Mouse (Mus musculus) kidney, postnatal 4 days (tissue): ENCODE measurements at regions not wholly inside any gene's neighbourhood (a gene's known extent, or its start where the extent isn't known, plus 50 kb on each side); places are given as distances from the start of the nearest gene placed in this dataset.
A peak's percentile ranks its signal among the peaks of the same experiment; 100 is the strongest.

Experiments
- DNase-seq, 2 experiments: peaks; one replicate each; pipeline ENCODE4 v3.0.0; 2021; ENCODE audit warnings: mixed read lengths in 2 of 2

- peak in 1 of 2 experiments; percentile 16 for DNase-seq
Observed at GRCm38 (mm10) chr15:62465026-62465839, 1379.7 kb downstream of the Gsdmc2 start.

DNA sequence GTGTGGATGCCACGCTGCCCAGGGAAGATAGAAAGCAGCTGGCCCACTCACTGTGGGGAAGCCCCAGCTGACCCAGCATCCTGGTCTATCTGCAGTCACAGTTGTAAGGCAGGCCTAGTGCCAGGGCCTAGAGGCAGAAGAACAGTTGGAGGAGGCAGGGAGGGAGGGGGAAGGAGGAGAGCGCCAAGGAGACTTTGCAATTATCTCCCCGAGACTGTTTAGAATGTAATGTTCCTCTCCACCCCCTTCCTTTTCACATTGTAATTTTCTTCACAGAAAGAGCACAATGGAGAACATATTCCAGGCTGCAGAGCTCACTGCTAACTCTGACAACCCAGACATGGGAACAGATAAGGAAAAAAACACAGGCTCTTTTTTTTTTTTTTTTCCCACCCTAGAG is 1382.3 kb downstream of the Gsdmc2 start:
- DNase-seq, result peak; percentile 19

DNA sequence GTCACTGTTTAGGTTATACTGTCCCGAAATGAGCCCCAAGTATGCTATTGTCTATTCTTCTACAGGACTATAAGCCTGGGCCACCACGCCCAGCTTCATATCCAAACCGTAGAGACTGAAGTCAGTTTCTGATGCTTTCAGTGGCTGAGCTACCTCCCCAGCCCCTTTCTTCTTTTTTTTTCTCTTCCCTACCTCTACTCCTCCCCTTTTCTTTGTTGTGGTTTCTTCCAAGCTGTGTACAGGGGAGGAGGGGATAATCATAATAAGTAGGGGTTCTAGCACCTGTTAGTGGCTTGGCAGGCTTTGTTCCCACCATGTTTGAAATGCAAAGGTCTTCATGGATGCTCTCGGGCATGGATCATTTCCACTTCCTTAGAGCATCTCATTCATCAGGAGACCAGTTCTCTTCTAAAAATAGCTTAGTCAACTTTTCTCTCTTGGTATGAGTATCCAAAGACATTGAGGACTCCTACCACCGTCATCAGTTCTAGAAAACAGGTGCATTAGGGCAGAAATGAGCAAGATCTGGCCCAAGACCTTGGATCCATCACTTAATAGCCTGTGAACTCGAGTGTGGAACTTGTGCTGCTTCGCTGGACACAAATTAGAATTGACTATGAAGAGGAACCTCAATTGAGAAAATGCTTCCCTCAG is 1383.5 kb downstream of the Gsdmc2 start:
- DNase-seq, result no peak

DNA sequence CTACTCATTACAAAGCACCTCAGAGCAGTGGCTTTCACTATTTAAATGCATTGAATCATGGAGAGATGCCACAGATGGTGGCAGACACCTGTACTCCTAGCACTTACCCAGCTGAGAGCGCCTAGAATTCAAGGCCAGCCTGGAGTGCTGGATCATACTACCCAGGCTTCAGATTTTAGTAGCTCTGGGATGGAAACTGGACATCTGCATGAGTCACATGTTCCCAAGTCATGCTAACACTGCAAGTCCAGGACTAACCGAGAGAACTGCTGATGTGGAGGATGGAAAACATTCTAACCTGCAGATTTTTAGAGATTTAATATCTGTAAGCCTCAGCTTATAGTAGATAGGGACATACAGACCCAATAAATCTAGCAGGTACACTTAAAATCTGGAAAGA is 1384.3 kb downstream of the Gsdmc2 start:
- DNase-seq, result no peak

DNA sequence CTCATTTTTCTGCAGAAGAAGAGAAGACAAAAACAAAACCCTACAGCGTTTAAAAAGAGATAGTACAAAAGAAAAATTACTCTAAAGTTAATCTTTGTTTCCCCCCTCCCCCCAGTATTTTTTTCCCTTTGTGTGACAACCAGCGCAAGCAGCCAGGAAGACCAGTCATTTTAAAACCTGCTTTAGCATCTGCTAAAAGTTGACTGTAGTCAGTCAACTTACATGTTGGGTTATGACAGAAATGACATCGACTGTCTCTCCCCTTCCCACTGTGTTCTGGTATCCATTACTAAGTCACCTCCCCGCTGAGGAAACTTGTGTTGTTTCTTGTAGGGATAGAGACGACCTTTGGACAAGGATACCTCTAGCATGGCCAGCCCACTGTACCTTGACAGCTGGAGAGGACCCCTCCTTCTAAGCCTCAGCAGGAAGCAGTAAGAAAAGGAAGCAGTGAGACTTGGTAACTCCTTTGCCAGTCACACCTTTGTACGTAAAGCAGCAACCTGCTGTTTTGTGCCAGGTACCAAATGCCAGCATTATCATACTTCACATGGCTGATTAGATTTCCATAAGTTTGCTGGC is 1384.9 kb downstream of the Gsdmc2 start:
- DNase-seq, result no peak

- no peak for DNase-seq
Observed at GRCm38 (mm10) chr15:62457990-62458389, 1387.0 kb downstream of the Gsdmc2 start.

DNA sequence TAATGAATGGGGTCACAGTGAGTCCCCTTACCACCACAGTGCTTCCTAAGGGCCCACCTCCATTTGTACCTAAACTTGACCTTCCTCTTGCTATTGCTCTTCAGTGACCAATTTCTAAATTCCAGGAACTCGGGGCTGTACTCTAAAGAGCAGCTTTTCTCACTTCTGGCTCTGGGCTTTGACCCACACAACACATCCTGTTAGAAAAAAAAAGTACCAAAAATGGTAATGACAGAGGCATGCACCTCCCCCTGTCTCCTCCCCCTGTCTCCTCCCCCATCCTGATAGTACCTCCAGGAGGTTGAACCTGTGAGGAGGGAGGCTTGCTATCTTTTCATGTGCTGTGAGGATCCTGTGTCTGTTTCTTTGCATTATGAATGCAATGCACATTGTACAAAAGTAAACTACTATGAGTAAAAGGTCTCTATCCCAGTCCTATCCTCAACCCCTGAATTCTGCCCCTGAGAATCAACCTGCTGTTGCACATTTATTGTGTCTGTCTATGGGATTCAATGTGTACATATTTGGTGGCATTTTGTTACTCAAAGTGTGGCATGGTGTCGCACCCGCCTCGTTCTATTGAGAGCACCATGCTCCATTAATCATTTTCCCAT is 1387.8 kb downstream of the Gsdmc2 start:
- no peak for DNase-seq

GRCm38 (mm10) chr15:62456020-62456419 is 1389.0 kb downstream of the Gsdmc2 start:
- no peak for DNase-seq

GRCm38 (mm10) chr15:62448116-62448515 is 1396.9 kb downstream of the Gsdmc2 start:
- no peak for DNase-seq

GRCm38 (mm10) chr15:62439211-62439610 is 1405.8 kb downstream of the Gsdmc2 start:
- DNase-seq, result peak; percentile 11 to 16

DNA sequence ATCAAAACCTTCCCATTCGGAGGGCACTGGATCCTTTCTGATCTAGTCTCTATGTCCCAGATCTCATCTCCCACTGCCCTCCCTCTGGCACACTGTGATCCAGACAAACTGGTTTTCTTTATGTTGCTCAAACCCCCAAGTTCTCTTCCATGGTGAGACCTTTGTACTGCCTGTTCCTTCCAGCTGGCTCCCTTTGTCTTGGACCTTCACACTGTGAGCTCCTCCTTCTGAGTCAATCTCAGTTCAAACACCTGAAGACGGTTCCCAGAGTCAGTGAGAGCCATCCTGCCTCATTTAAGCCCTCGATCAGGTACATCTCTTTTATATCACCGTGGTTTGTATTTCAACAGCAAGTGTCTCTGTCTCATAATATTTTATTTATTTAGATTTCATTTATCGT is 1408.3 kb downstream of the Gsdmc2 start:
- DNase-seq, result no peak

- DNase-seq, result no peak
Observed at GRCm38 (mm10) chr15:62435141-62435680, 1409.8 kb downstream of the Gsdmc2 start.

DNA sequence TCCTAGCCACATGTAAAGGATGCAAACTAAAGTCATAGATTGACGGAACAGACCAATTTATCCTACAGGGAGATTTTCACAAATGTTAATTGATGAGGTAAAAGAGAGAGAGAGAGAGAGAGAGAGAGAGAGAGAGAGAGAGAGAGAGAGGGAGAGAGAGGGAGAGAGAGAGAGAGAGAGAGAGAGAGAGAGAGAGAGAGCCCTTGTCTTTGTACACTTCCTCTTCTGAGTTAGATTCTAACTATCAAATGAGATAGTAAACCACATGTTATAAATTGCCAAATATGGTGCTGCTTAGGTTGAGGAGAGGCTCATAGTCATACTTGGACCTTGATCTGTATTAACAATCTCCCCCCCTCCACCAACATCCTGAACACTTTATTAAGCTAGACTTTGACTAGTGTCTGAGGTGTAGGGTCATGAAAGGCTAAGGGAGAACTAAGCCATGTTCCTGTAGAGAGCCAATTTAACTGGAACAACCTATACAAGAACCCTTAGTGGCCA is 1412.2 kb downstream of the Gsdmc2 start:
- no peak for DNase-seq

GRCm38 (mm10) chr15:62431150-62431678 is 1413.8 kb downstream of the Gsdmc2 start:
- no peak for DNase-seq

- DNase-seq, result no peak
Observed at GRCm38 (mm10) chr15:62422995-62423394, 1422.0 kb downstream of the Gsdmc2 start.

- no peak for DNase-seq
Observed at GRCm38 (mm10) chr15:62421073-62421851, 1423.7 kb downstream of the Gsdmc2 start.

- DNase-seq, result no peak
Observed at GRCm38 (mm10) chr15:62416691-62417090, 1428.3 kb downstream of the Gsdmc2 start.

GRCm38 (mm10) chr15:62413694-62414093 is 1431.3 kb downstream of the Gsdmc2 start:
- no peak for DNase-seq

DNA sequence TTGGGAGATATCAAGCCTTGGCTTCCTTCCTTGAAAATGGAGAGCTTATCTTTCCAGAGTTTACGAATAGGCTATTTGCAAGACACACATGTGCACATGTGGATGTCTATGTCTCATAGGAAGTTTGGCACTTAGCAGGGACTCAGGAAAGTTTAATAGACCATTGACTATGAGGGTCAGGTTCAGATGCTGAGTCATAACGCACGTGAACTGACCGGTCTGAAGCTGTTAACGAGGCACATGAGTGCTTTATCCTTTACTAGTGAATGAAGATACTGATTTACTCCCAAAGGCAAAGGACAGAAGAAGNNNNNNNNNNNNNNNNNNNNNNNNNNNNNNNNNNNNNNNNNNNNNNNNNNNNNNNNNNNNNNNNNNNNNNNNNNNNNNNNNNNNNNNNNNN is 1442.8 kb downstream of the Gsdmc2 start:
- no peak for DNase-seq

GRCm38 (mm10) chr15:62400984-62401609 is 1443.9 kb downstream of the Gsdmc2 start:
- DNase-seq, result no peak

GRCm38 (mm10) chr15:62399381-62399780 is 1445.6 kb downstream of the Gsdmc2 start:
- DNase-seq, result no peak
